Mouse (Mus musculus): Measurements from ENCODE around the gene Myo1b. TPM values are rescaled to one million over a fixed set of nuclear protein-coding genes. Genes with fewer than 3 reads are reported as not detected.
A peak's percentile ranks its signal among the peaks of the same experiment; 100 is the strongest.

The Myo1b gene
- total and polyA plus RNA-seq, 2 experiments: 35.1 to 176 TPM

- TF ChIP-seq CTCF (IDR thresholded peaks at IDR 0.05; ENCODE audit: low read depth, low read length) (no peak), POLR2A (IDR thresholded peaks at IDR 0.05; ENCODE audit: extremely low read depth, insufficient read depth, low read length) (no peak)
- no peak overlapping the region for H3K9ac ChIP-seq (ENCODE audit: low read depth, low read length)
- H3K36me3 ChIP-seq (ENCODE audit: control insufficient read depth, insufficient read depth, low read length): peaks cover 68% of the 10 kb centered on the region
- peaks cover 5% of the 10 kb centered on the region; the same call in 1 of the 2 replicates for H3K4me1 ChIP-seq (ENCODE audit: control insufficient read depth, insufficient read depth, low read length)
- H3K27me3 ChIP-seq (ENCODE audit: control insufficient read depth, insufficient read depth, low read length): no peaks in the 10 kb centered on the region
- no peak overlapping the region; the same call in 1 of the 2 replicates for H3K27ac ChIP-seq (replicated peaks; ENCODE audit: insufficient read depth, low read depth, low read length)
- WGBS: 59% methylated on average over 6 of the region's 6 CpGs
- H3K4me3 ChIP-seq (ENCODE audit: insufficient read depth, low read depth, low read length): no peak overlapping the region
- peak; percentile 45 for DNase-seq (ENCODE audit: extremely low read depth, low read depth, low spot score)
- H3K79me2 ChIP-seq (ENCODE audit: control insufficient read depth, insufficient read depth, low read length): peaks cover 2% of the 10 kb centered on the region; the same call in 1 of the 2 replicates
Measured at GRCm38 (mm10) chr1:51782091-51782490, 133.8 kb downstream of the Myo1b start.

- DNase-seq (ENCODE audit: extremely low read depth, low read depth, low spot score): peak; percentile 22
- H3K27ac ChIP-seq (replicated peaks; ENCODE audit: insufficient read depth, low read depth, low read length): 0 out of 2 replicates have a peak overlapping the region, but pooled peaks have one; percentile 48
Measured at GRCm38 (mm10) chr1:51780357-51780756, 135.5 kb downstream of the Myo1b start.

GRCm38 (mm10) chr1:51778241-51778640 lies 137.6 kb downstream of the Myo1b start:
- 80% methylated on average over 7 of the region's 7 CpGs for WGBS

More at GRCm38 (mm10) chr1:51780357-51780756, 135.5 kb downstream of the Myo1b start:
- Histone ChIP-seq H3K9ac (ENCODE audit: low read depth, low read length) (no peak overlapping the region), H3K79me2 (ENCODE audit: control insufficient read depth, insufficient read depth, low read length) (peaks cover 2% of the 10 kb centered on the region; the same call in 1 of the 2 replicates), H3K4me1 (ENCODE audit: control insufficient read depth, insufficient read depth, low read length) (peaks cover 5% of the 10 kb centered on the region; the same call in 1 of the 2 replicates), H3K4me3 (ENCODE audit: insufficient read depth, low read depth, low read length) (no peak overlapping the region), H3K36me3 (ENCODE audit: control insufficient read depth, insufficient read depth, low read length) (peaks cover 67% of the 10 kb centered on the region), H3K27me3 (ENCODE audit: control insufficient read depth, insufficient read depth, low read length) (no peaks in the 10 kb centered on the region)
- TF ChIP-seq POLR2A (IDR thresholded peaks at IDR 0.05; ENCODE audit: extremely low read depth, insufficient read depth, low read length): no peak
- no peak for TF ChIP-seq CTCF (IDR thresholded peaks at IDR 0.05; ENCODE audit: low read depth, low read length)

GRCm38 (mm10) chr1:51770504-51770871 lies 145.4 kb downstream of the Myo1b start:
- no peak for DNase-seq (ENCODE audit: extremely low read depth, low read depth, low spot score)
- Histone ChIP-seq H3K27me3 (ENCODE audit: control insufficient read depth, insufficient read depth, low read length) (no peaks in the 10 kb centered on the region), H3K79me2 (ENCODE audit: control insufficient read depth, insufficient read depth, low read length) (no peaks in the 10 kb centered on the region; the same call in 1 of the 2 replicates), H3K9ac (ENCODE audit: low read depth, low read length) (no peak overlapping the region), H3K4me1 (ENCODE audit: control insufficient read depth, insufficient read depth, low read length) (peaks cover 15% of the 10 kb centered on the region; the same call in 1 of the 2 replicates), H3K4me3 (ENCODE audit: insufficient read depth, low read depth, low read length) (no peak overlapping the region), H3K36me3 (ENCODE audit: control insufficient read depth, insufficient read depth, low read length) (peaks cover 62% of the 10 kb centered on the region), H3K27ac (replicated peaks; ENCODE audit: insufficient read depth, low read depth, low read length) (peak overlapping the region; percentile 84)
- no peak for TF ChIP-seq POLR2A (IDR thresholded peaks at IDR 0.05; ENCODE audit: extremely low read depth, insufficient read depth, low read length)
- TF ChIP-seq CTCF (IDR thresholded peaks at IDR 0.05; ENCODE audit: low read depth, low read length): no peak
- WGBS: 77% methylated on average over 5 of the region's 5 CpGs

More at GRCm38 (mm10) chr1:51778241-51778640, 137.6 kb downstream of the Myo1b start:
- Histone ChIP-seq H3K9ac (ENCODE audit: low read depth, low read length) (no peak overlapping the region), H3K4me1 (ENCODE audit: control insufficient read depth, insufficient read depth, low read length) (peaks cover 9% of the 10 kb centered on the region; the same call in 1 of the 2 replicates), H3K27me3 (ENCODE audit: control insufficient read depth, insufficient read depth, low read length) (no peaks in the 10 kb centered on the region), H3K79me2 (ENCODE audit: control insufficient read depth, insufficient read depth, low read length) (peaks cover 2% of the 10 kb centered on the region; the same call in 1 of the 2 replicates), H3K36me3 (ENCODE audit: control insufficient read depth, insufficient read depth, low read length) (peaks cover 65% of the 10 kb centered on the region), H3K27ac (replicated peaks; ENCODE audit: insufficient read depth, low read depth, low read length) (no peak overlapping the region), H3K4me3 (ENCODE audit: insufficient read depth, low read depth, low read length) (no peak overlapping the region)
- DNase-seq (ENCODE audit: extremely low read depth, low read depth, low spot score): peak; percentile 27
- no peak for TF ChIP-seq CTCF (IDR thresholded peaks at IDR 0.05; ENCODE audit: low read depth, low read length)
- TF ChIP-seq POLR2A (IDR thresholded peaks at IDR 0.05; ENCODE audit: extremely low read depth, insufficient read depth, low read length): no peak

- peaks cover 15% of the 10 kb centered on the region; the same call in 1 of the 2 replicates for H3K4me1 ChIP-seq (ENCODE audit: control insufficient read depth, insufficient read depth, low read length)
- no peak overlapping the region for H3K4me3 ChIP-seq (ENCODE audit: insufficient read depth, low read depth, low read length)
- H3K36me3 ChIP-seq (ENCODE audit: control insufficient read depth, insufficient read depth, low read length): peaks cover 60% of the 10 kb centered on the region
- peak overlapping the region; percentile 84 for H3K27ac ChIP-seq (replicated peaks; ENCODE audit: insufficient read depth, low read depth, low read length)
- no peaks in the 10 kb centered on the region for H3K27me3 ChIP-seq (ENCODE audit: control insufficient read depth, insufficient read depth, low read length)
- no peak for TF ChIP-seq CTCF (IDR thresholded peaks at IDR 0.05; ENCODE audit: low read depth, low read length)
- no peak for TF ChIP-seq POLR2A (IDR thresholded peaks at IDR 0.05; ENCODE audit: extremely low read depth, insufficient read depth, low read length)
- no peak overlapping the region for H3K9ac ChIP-seq (ENCODE audit: low read depth, low read length)
- H3K79me2 ChIP-seq (ENCODE audit: control insufficient read depth, insufficient read depth, low read length): no peaks in the 10 kb centered on the region; the same call in 1 of the 2 replicates
- DNase-seq (ENCODE audit: extremely low read depth, low read depth, low spot score): peak; percentile 93
- WGBS: 36% methylated on average over 12 of the region's 12 CpGs
Measured at GRCm38 (mm10) chr1:51769815-51770503, 145.9 kb downstream of the Myo1b start.

- TF ChIP-seq CTCF (IDR thresholded peaks at IDR 0.05; ENCODE audit: low read depth, low read length) (no peak), POLR2A (IDR thresholded peaks at IDR 0.05; ENCODE audit: extremely low read depth, insufficient read depth, low read length) (no peak)
- 92% methylated on average over 4 of the region's 4 CpGs for WGBS
- DNase-seq (ENCODE audit: extremely low read depth, low read depth, low spot score): no peak
Measured at GRCm38 (mm10) chr1:51766271-51766670, 149.6 kb downstream of the Myo1b start.

More at GRCm38 (mm10) chr1:51766271-51766670, 149.6 kb downstream of the Myo1b start:
- no peak overlapping the region for H3K27ac ChIP-seq (replicated peaks; ENCODE audit: insufficient read depth, low read depth, low read length)
- no peaks in the 10 kb centered on the region for H3K27me3 ChIP-seq (ENCODE audit: control insufficient read depth, insufficient read depth, low read length)
- H3K4me1 ChIP-seq (ENCODE audit: control insufficient read depth, insufficient read depth, low read length): peaks cover 14% of the 10 kb centered on the region; the same call in 1 of the 2 replicates
- H3K79me2 ChIP-seq (ENCODE audit: control insufficient read depth, insufficient read depth, low read length): no peaks in the 10 kb centered on the region; the same call in 1 of the 2 replicates
- no peak overlapping the region for H3K4me3 ChIP-seq (ENCODE audit: insufficient read depth, low read depth, low read length)
- H3K9ac ChIP-seq (ENCODE audit: low read depth, low read length): no peak overlapping the region
- peaks cover 52% of the 10 kb centered on the region for H3K36me3 ChIP-seq (ENCODE audit: control insufficient read depth, insufficient read depth, low read length)

Measured in liver, adult 2 months (tissue).